8 mouse cellular contexts compared by ENCODE assay signal in genomic region chr3:95159511-95159986, GRCm38 (mm10). TPM values are rescaled to one million over a fixed set of nuclear protein-coding genes. Genes with fewer than 3 reads are reported as not detected.
DNase-seq lines count a peak whose midpoint lies in the region; ATAC-seq and TF ChIP-seq lines count a peak whose summit lies in the region.

No protein-coding gene starts in this region.

- no peaks in the 10 kb centered on the region for H3K36me3 ChIP-seq in thymus, adult 2 months (ENCODE audit: control insufficient read depth, insufficient read depth, low read length)
- no peaks in the 10 kb centered on the region for H3K36me3 ChIP-seq in liver, embryonic 12.5 days

- no peak for TF ChIP-seq POLR2A in cerebellum, adult 2 months (IDR thresholded peaks at IDR 0.05; ENCODE audit: borderline replicate concordance, insufficient read depth, low read length)
- TF ChIP-seq POLR2A in thymus, adult 2 months (IDR thresholded peaks at IDR 0.05; ENCODE audit: control insufficient read depth, extremely low read depth, insufficient read depth, low read length, poor library complexity): no peak

- ATAC-seq in liver, embryonic 12.5 days: no peak

- peak overlapping the region; percentile 34; the same call in 1 of the 2 replicates for H3K27ac ChIP-seq in cerebellum, adult 2 months (ENCODE audit: insufficient read depth, low read length)
- no peak overlapping the region for H3K27ac ChIP-seq in thymus, adult 2 months (ENCODE audit: control insufficient read depth, insufficient read depth, low read length)
- H3K27ac ChIP-seq in liver, embryonic 12.5 days: no peak overlapping the region

- WGBS in cerebellum, adult 2 months: 20% methylated on average over 8 of the region's 8 CpGs
- WGBS in thymus, adult 2 months: 24% methylated on average over 8 of the region's 8 CpGs
- 9% methylated on average over 8 of the region's 8 CpGs for WGBS in liver, embryonic 12.5 days (ENCODE audit: insufficient replicate concordance)

- H3K27me3 ChIP-seq in cerebellum, adult 2 months (ENCODE audit: control insufficient read depth, insufficient read depth, low read length): no peaks in the 10 kb centered on the region
- H3K27me3 ChIP-seq in thymus, adult 2 months (ENCODE audit: control insufficient read depth, insufficient read depth, low read length): peaks cover 6% of the 10 kb centered on the region; the same call in 1 of the 2 replicates
- H3K27me3 ChIP-seq in liver, embryonic 12.5 days (replicated peaks): peaks cover 72% of the 10 kb centered on the region

- peak overlapping the region; percentile 59 for H3K9ac ChIP-seq in liver, embryonic 12.5 days

- no peaks in the 10 kb centered on the region for H3K9me3 ChIP-seq in liver, embryonic 12.5 days (replicated peaks)

- peaks cover 28% of the 10 kb centered on the region for H3K4me1 ChIP-seq in cerebellum, adult 2 months (ENCODE audit: control insufficient read depth, insufficient read depth, low read length)
- H3K4me1 ChIP-seq in thymus, adult 2 months (replicated peaks; ENCODE audit: control insufficient read depth, insufficient read depth, low read length): peaks cover 15% of the 10 kb centered on the region
- H3K4me1 ChIP-seq in liver, embryonic 12.5 days: peaks cover 26% of the 10 kb centered on the region

- H3K4me3 ChIP-seq in cerebellum, adult 2 months (replicated peaks; ENCODE audit: insufficient read depth, low read depth, low read length): peak overlapping the region; percentile 73
- H3K4me3 ChIP-seq in thymus, adult 2 months (ENCODE audit: control insufficient read depth, insufficient read depth, low read length): peak overlapping the region; percentile 83
- H3K4me3 ChIP-seq in liver, embryonic 12.5 days: peak overlapping the region; percentile 70

- DNase-seq in cerebellum, adult 2 months: peak in 1 of 2 experiments; percentile 27
- no peak for DNase-seq in cerebellum, postnatal 25 days
- DNase-seq in thymus, adult 2 months: peak; percentile 3
- no peak for DNase-seq in thymus, postnatal 4 days
- DNase-seq in adrenal gland, adult 2 months: no peak
- DNase-seq in frontal cortex, postnatal 36 days (ENCODE audit: low spot score in 2 of 2): no peak
- no peak for DNase-seq in natural killer cell, adult 2 months (ENCODE audit: low spot score in 2 of 2)

- peak overlapping the region; percentile 99 for H3K4me2 ChIP-seq in liver, embryonic 12.5 days

- no peak for TF ChIP-seq CTCF in cerebellum, adult 2 months (IDR thresholded peaks at IDR 0.05; ENCODE audit: borderline replicate concordance, insufficient read depth, low read depth, low read length)
- TF ChIP-seq CTCF in thymus, adult 2 months (IDR thresholded peaks at IDR 0.05; ENCODE audit: borderline replicate concordance, control insufficient read depth, extremely low read depth, insufficient read depth, low read length, poor library complexity): no peak

RNA-seq across cellular contexts. Expression of gene Sema6c, which starts 0.7 kb away (rescaled TPM):
- polyA plus RNA-seq in cerebellum, adult 2 months (2012; rRNA removed): 40.5 and 42.9 TPM in 2 replicates
- polyA plus RNA-seq in thymus, adult 2 months (2012; rRNA removed): 12.0 and 14.0 TPM in 2 replicates
- polyA plus RNA-seq in liver, embryonic 12.5 days (2016; fragmentation: Nextera tagmentation; extraction: Ambion mirVana): 1.9 and 2.1 TPM in 2 replicates
- 1 to 10 TPM; 2.6 to 3.8 TPM for total RNA-seq in adrenal gland, adult 2 months (2021)
- 8.6 and 12.4 TPM in 2 replicates for polyA plus RNA-seq in adrenal gland, adult 2 months (2012; rRNA removed)

RNA-seq across cellular contexts. Expression of gene Tnfaip8l2, which starts 17.4 kb away (rescaled TPM):
- polyA plus RNA-seq in cerebellum, adult 2 months (2012; rRNA removed): 1.3 and 2.0 TPM in 2 replicates
- 78.5 and 79.6 TPM in 2 replicates for polyA plus RNA-seq in thymus, adult 2 months (2012; rRNA removed)
- polyA plus RNA-seq in liver, embryonic 12.5 days (2016; fragmentation: Nextera tagmentation; extraction: Ambion mirVana): 5.1 and 5.3 TPM in 2 replicates
- total RNA-seq in adrenal gland, adult 2 months (2021): 1 to 10 TPM; 2.0 to 2.2 TPM
- polyA plus RNA-seq in adrenal gland, adult 2 months (2012; rRNA removed): 3.7 and 4.9 TPM in 2 replicates

RNA-seq across cellular contexts. Expression of gene Lysmd1, which starts 25.7 kb away (rescaled TPM):
- polyA plus RNA-seq in cerebellum, adult 2 months (2012; rRNA removed): 31.8 and 34.9 TPM in 2 replicates
- 13.1 and 14.1 TPM in 2 replicates for polyA plus RNA-seq in thymus, adult 2 months (2012; rRNA removed)
- 7.9 and 8.6 TPM in 2 replicates for polyA plus RNA-seq in liver, embryonic 12.5 days (2016; fragmentation: Nextera tagmentation; extraction: Ambion mirVana)
- 1 to 10 TPM; 7.1 to 9.0 TPM for total RNA-seq in adrenal gland, adult 2 months (2021)
- 3.7 and 4.7 TPM in 2 replicates for polyA plus RNA-seq in adrenal gland, adult 2 months (2012; rRNA removed)

RNA-seq across cellular contexts. Expression of gene Scnm1, which starts 25.7 kb away (rescaled TPM):
- polyA plus RNA-seq in cerebellum, adult 2 months (2012; rRNA removed): 134 and 139 TPM in 2 replicates
- 56.4 and 63.8 TPM in 2 replicates for polyA plus RNA-seq in thymus, adult 2 months (2012; rRNA removed)
- 38.2 and 39.7 TPM in 2 replicates for polyA plus RNA-seq in liver, embryonic 12.5 days (2016; fragmentation: Nextera tagmentation; extraction: Ambion mirVana)
- total RNA-seq in adrenal gland, adult 2 months (2021): 10 to 100 TPM; 33.4 to 37.0 TPM
- polyA plus RNA-seq in adrenal gland, adult 2 months (2012; rRNA removed): 17.6 and 18.6 TPM in 2 replicates

RNA-seq across cellular contexts. Expression of gene Tmod4, which starts 35.3 kb away (rescaled TPM):
- 1.0 and 1.2 TPM in 2 replicates for polyA plus RNA-seq in cerebellum, adult 2 months (2012; rRNA removed)
- polyA plus RNA-seq in thymus, adult 2 months (2012; rRNA removed): 1.8 and 3.6 TPM in 2 replicates
- polyA plus RNA-seq in liver, embryonic 12.5 days (2016; fragmentation: Nextera tagmentation; extraction: Ambion mirVana): 0.19 and 0.51 TPM in 2 replicates
- total RNA-seq in adrenal gland, adult 2 months (2021): under 1 TPM; 0.48 to 0.52 TPM
- polyA plus RNA-seq in adrenal gland, adult 2 months (2012; rRNA removed): 0.17 and 0.30 TPM in 2 replicates

Comparison
In these comparisons a context has a peak if more than half of its experiments do, and no peak if none do; other contexts are left out.
1. RNA of gene Tnfaip8l2, which starts 17.4 kb away (polyA plus RNA-seq): 78.5 to 79.6 TPM in thymus, adult 2 months; 5.1 to 5.3 TPM in liver, embryonic 12.5 days, 3.7 to 4.9 TPM in adrenal gland, adult 2 months and 1.3 to 2.0 TPM in cerebellum, adult 2 months; every median in the first group is over 10 times any median in the second.
2. Peak in every context shown above with its lines, with median percentiles within 50 percentile points of each other: H3K4me3 ChIP-seq.